Mouse (Mus musculus) heart, embryonic 15.5 days (tissue): ENCODE measurements around the gene Dync1i2. TPM values are rescaled to one million over a fixed set of nuclear protein-coding genes. Genes with fewer than 3 reads are reported as not detected.

Experiments used
- ATAC-seq: fragments of 200-750 bp; cut with Nextera tagmentation; replicated peaks from 2 replicates; pipeline ENCODE4 v1.8.0; 2017; ENCODE audit warnings: low read depth, moderate TSS enrichment; ENCODE audit not compliant: insufficient number of reproducible peaks, insufficient read depth, low FRiP score
- H3K27ac ChIP-seq: fragments of 300-500 bp; sonication (generic); 2 replicates; pipeline ENCODE4 v1.5.1; 2015; ENCODE audit warnings: mild to moderate bottlenecking, inconsistent platforms
- H3K27me3 ChIP-seq: fragments of 300-500 bp; sonication (generic); 2 replicates; pipeline ENCODE4 v1.6.1; 2015; ENCODE audit warnings: inconsistent platforms
- H3K36me3 ChIP-seq: fragments of 300-500 bp; sonication (generic); 2 replicates; pipeline ENCODE4 v1.6.1; 2015; ENCODE audit warnings: mild to moderate bottlenecking, inconsistent platforms
- H3K4me1 ChIP-seq: fragments of 300-500 bp; sonication (generic); replicated peaks from 2 replicates; pipeline ENCODE4 v1.6.1; 2015; ENCODE audit warnings: inconsistent platforms
- H3K4me2 ChIP-seq: fragments of 300-500 bp; sonication (generic); 2 replicates; pipeline ENCODE4 v1.6.1; 2015; ENCODE audit warnings: inconsistent platforms, mild to moderate bottlenecking, moderate library complexity
- H3K4me3 ChIP-seq: fragments of 300-500 bp; sonication (generic); 2 replicates; pipeline ENCODE4 v1.5.1; 2015; ENCODE audit warnings: mild to moderate bottlenecking, inconsistent platforms
- H3K9ac ChIP-seq: fragments of 300-500 bp; sonication (generic); 2 replicates; pipeline ENCODE4 v1.6.1; 2015; ENCODE audit warnings: mild to moderate bottlenecking, inconsistent platforms
- H3K9me3 ChIP-seq: fragments of 300-500 bp; sonication (generic); replicated peaks from 2 replicates; pipeline ENCODE4 v1.6.1; 2016; ENCODE audit warnings: inconsistent platforms
- WGBS: fragments of 180-500 bp; shearing (Covaris S2); methylation state at CpG from one replicate; pipeline ENCODE4 v1.1.7; 2015; ENCODE audit warnings: mixed read lengths; 5-methylcytosine and 5-hydroxymethylcytosine counted together
- polyA plus RNA-seq: library from polyadenylated mRNA; unstranded; fragments of >200 nt; fragmentation: Nextera tagmentation; extraction: Ambion mirVana; gene quantifications from 2 replicates; pipeline ENCODE4 v1.2.1, GENCODE M21; 2015

Dync1i2 gene
- polyA plus RNA-seq, 1 experiment from 2014 or later, result 64.0 TPM

- Histone ChIP-seq H3K4me1 (peaks cover 7% of the 10 kb centered on the region), H3K36me3 (no peaks in the 10 kb centered on the region), H3K9me3 (no peaks in the 10 kb centered on the region), H3K9ac (no peak overlapping the region), H3K4me2 (no peak overlapping the region), H3K4me3 (no peak overlapping the region), H3K27me3 (peaks cover 10% of the 10 kb centered on the region), H3K27ac (no peak overlapping the region)
- 63% methylated on average over 3 of the region's 3 CpGs for WGBS
- no peak for ATAC-seq
These were observed 23.6 kb upstream of the Dync1i2 start for GRCm38 (mm10) chr2:71187950-71188349.

DNA sequence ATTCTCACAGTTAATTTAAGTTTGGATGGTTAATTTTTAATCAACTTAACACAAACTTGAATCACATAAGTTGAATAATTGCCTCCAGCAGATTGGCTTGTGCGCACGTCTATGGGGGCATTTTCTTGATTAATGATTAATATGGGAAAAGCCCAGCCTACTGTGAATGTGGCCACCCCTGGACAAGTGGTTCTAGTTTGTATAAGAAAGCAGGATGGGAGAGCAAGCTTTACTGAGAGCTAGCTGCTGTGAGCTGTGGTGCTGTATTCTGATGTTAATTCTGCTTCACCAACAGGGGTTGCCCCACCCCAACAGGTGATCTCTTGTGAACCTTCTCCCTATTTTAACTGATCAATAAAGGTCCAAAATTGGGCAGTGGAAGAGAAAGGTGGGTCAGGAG lies 22.6 kb upstream of the Dync1i2 start:
- 62% methylated on average over 2 of the region's 2 CpGs for WGBS
- Histone ChIP-seq H3K27me3 (peaks cover 10% of the 10 kb centered on the region), H3K4me2 (no peak overlapping the region), H3K9ac (no peak overlapping the region), H3K27ac (no peak overlapping the region), H3K9me3 (no peaks in the 10 kb centered on the region), H3K4me1 (peaks cover 7% of the 10 kb centered on the region), H3K4me3 (no peak overlapping the region), H3K36me3 (no peaks in the 10 kb centered on the region)
- no peak for ATAC-seq

GRCm38 (mm10) chr2:71191391-71192194 lies 19.9 kb upstream of the Dync1i2 start:
- H3K9me3 ChIP-seq, result no peaks in the 10 kb centered on the region
- no peak for ATAC-seq
- peak overlapping the region; percentile 40 for H3K4me2 ChIP-seq
- no peak overlapping the region for H3K27ac ChIP-seq
- peaks cover 10% of the 10 kb centered on the region for H3K4me1 ChIP-seq
- H3K4me3 ChIP-seq, result peak overlapping the region; percentile 12; the same call in 1 of the 2 replicates
- 30% methylated on average over 16 of the region's 16 CpGs for WGBS
- H3K36me3 ChIP-seq, result no peaks in the 10 kb centered on the region
- no peak overlapping the region for H3K9ac ChIP-seq
- H3K27me3 ChIP-seq, result peaks cover 10% of the 10 kb centered on the region

GRCm38 (mm10) chr2:71192195-71192807 lies 19.2 kb upstream of the Dync1i2 start:
- Histone ChIP-seq H3K4me3 (0 out of 2 replicates have a peak overlapping the region, but pooled peaks have one; percentile 12), H3K27me3 (peaks cover 10% of the 10 kb centered on the region)
- ATAC-seq, result no peak

GRCm38 (mm10) chr2:71194137-71194960 lies 17.2 kb upstream of the Dync1i2 start:
- peaks cover 10% of the 10 kb centered on the region for H3K4me1 ChIP-seq
- H3K27ac ChIP-seq, result no peak overlapping the region
- H3K9me3 ChIP-seq, result no peaks in the 10 kb centered on the region
- H3K36me3 ChIP-seq, result no peaks in the 10 kb centered on the region
- no peak for ATAC-seq
- no peak overlapping the region for H3K4me2 ChIP-seq
- no peak overlapping the region for H3K4me3 ChIP-seq
- 61% methylated on average over 10 of the region's 10 CpGs for WGBS
- peaks cover 8% of the 10 kb centered on the region for H3K27me3 ChIP-seq
- no peak overlapping the region for H3K9ac ChIP-seq

More at GRCm38 (mm10) chr2:71192195-71192807, 19.2 kb upstream of the Dync1i2 start:
- Histone ChIP-seq H3K36me3 (no peaks in the 10 kb centered on the region), H3K4me2 (peak overlapping the region; percentile 40), H3K9me3 (no peaks in the 10 kb centered on the region), H3K27ac (no peak overlapping the region), H3K9ac (no peak overlapping the region), H3K4me1 (peaks cover 10% of the 10 kb centered on the region)
- WGBS, result 52% methylated on average over 17 of the region's 17 CpGs

DNA sequence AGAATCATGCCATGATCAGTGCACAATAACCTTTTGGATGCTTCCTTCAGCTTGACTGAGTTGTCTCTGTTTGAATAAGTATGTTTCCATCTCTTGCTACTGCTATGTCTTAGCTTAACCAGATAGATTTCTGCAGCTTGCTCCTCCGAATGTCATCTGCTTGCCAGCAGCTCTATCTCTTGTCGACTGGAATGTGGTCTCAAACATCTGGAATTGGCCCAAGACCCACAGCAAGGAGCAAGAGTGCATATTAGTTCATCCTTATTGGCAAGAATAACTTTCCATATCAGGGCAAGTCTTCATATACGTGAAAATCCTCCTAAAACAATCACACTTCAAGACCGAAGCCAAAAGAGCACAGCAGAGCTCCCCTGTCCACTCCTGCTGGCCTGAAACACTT lies 14.6 kb upstream of the Dync1i2 start:
- Histone ChIP-seq H3K27ac (peak overlapping the region; percentile 28; the same call in 1 of the 2 replicates), H3K9ac (no peak overlapping the region), H3K27me3 (no peaks in the 10 kb centered on the region), H3K4me2 (no peak overlapping the region), H3K36me3 (no peaks in the 10 kb centered on the region), H3K9me3 (no peaks in the 10 kb centered on the region), H3K4me1 (peaks cover 3% of the 10 kb centered on the region; the same call in 1 of the 2 replicates), H3K4me3 (no peak overlapping the region)
- WGBS, result 43% methylated on average over 4 of the region's 4 CpGs
- peak; percentile 39; the same call in 1 of the 2 replicates for ATAC-seq

- Histone ChIP-seq H3K27me3 (no peaks in the 10 kb centered on the region), H3K4me3 (no peak overlapping the region), H3K9me3 (no peaks in the 10 kb centered on the region), H3K4me1 (peaks cover 3% of the 10 kb centered on the region; the same call in 1 of the 2 replicates), H3K9ac (no peak overlapping the region), H3K36me3 (no peaks in the 10 kb centered on the region), H3K27ac (no peak overlapping the region), H3K4me2 (no peak overlapping the region)
- ATAC-seq, result no peak
- 64% methylated on average over 3 of the region's 3 CpGs for WGBS
These were observed 12.6 kb upstream of the Dync1i2 start for GRCm38 (mm10) chr2:71198907-71199306.

DNA sequence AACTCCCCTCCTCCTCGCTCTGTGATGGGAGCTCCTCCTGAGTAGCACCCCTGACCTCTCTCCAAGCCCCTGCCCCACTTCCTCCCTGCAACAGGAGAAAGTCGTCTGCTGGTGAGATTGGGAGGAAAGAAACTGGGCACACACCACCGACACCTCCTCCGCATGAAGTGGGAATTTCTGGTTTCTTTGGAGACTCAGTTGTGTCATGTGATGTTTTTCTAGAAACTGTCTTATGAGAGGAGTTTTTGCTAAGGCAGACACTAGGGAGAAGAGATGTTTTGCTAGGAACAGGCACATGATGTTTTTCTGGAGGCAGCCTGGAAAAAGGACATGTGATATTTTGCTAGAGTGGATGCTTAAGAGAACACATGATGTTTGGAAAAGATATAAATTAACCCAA lies 11.0 kb upstream of the Dync1i2 start:
- Histone ChIP-seq H3K9ac (no peak overlapping the region), H3K27ac (no peak overlapping the region), H3K36me3 (no peaks in the 10 kb centered on the region), H3K4me3 (no peak overlapping the region), H3K4me2 (no peak overlapping the region), H3K4me1 (no peaks in the 10 kb centered on the region; the same call in 1 of the 2 replicates), H3K27me3 (no peaks in the 10 kb centered on the region), H3K9me3 (no peaks in the 10 kb centered on the region)
- 52% methylated on average over 4 of the region's 4 CpGs for WGBS
- no peak for ATAC-seq

DNA sequence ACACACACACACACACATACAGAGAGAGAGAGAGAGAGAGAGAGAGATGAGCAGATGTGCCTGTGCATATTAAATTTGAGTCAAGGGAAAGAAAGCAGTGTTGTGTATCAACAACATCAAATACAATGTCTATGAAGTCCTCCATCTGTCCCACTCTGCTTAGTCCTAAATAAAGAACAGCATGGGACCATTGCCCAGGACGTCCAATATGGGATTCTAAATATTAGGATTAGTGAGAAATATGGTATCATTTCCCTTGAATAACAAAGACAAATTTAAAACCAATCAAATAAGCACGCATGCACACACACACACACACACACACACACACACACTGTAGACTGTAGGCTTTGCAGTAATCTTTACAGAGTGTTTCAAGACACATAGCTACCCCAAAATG lies 9.6 kb upstream of the Dync1i2 start:
- WGBS, result 74% methylated on average over 2 of the region's 2 CpGs
- Histone ChIP-seq H3K4me1 (no peaks in the 10 kb centered on the region; the same call in 1 of the 2 replicates), H3K9ac (no peak overlapping the region), H3K27ac (no peak overlapping the region), H3K36me3 (no peaks in the 10 kb centered on the region), H3K4me3 (no peak overlapping the region), H3K4me2 (no peak overlapping the region), H3K9me3 (no peaks in the 10 kb centered on the region), H3K27me3 (no peaks in the 10 kb centered on the region)
- no peak for ATAC-seq

- Histone ChIP-seq H3K9me3 (no peaks in the 10 kb centered on the region), H3K27me3 (no peaks in the 10 kb centered on the region), H3K9ac (no peak overlapping the region), H3K4me2 (peak overlapping the region; percentile 23; the same call in 1 of the 2 replicates), H3K36me3 (no peaks in the 10 kb centered on the region), H3K27ac (no peak overlapping the region), H3K4me1 (no peaks in the 10 kb centered on the region), H3K4me3 (no peak overlapping the region; the same call in 1 of the 2 replicates)
- peak; percentile 55; the same call in 1 of the 2 replicates for ATAC-seq
- WGBS, result 52% methylated on average over 16 of the region's 16 CpGs
These were observed 7.6 kb upstream of the Dync1i2 start for GRCm38 (mm10) chr2:71203819-71204432.
